Mouse (Mus musculus) olfactory bulb, adult 2 months (tissue): ENCODE measurements around the gene Ube4b.

Source experiments
- CTCF ChIP-seq: fragments of 200-500 bp; IDR thresholded peaks from 2 replicates; pipeline ENCODE4 v1.5.1; 2012; ENCODE audit warnings: low read depth, mild to moderate bottlenecking, low read length, moderate library complexity; ENCODE audit not compliant: insufficient read depth
- POLR2A ChIP-seq: fragments of 200-500 bp; IDR thresholded peaks from 2 replicates; pipeline ENCODE4 v1.6.1; 2012; ENCODE audit warnings: mild to moderate bottlenecking, low read depth, low read length, moderate library complexity; ENCODE audit not compliant: insufficient read depth

DNA sequence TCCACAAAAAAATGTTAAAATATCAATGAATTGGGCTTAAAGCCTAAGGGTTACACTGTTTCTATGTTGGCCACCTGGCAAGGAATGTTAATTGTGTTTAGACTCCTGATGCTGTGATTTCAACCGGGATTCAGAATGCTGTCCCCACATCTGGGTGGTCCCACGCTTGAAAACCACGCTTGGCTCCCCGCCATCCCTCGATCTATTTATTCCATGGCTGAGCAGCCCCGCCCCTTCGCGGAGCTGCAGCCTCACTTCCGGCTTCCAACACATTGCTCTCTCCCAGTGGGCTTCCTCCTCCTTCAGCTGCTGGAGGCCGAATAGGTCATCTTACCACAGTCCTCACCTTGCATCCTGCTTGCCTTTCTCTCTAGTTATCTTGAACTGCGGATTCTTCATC is 19.3 kb upstream of the Ube4b start:
- TF ChIP-seq CTCF (no peak), POLR2A (no peak)
